Mouse (Mus musculus): ENCODE measurements at regions not wholly inside any gene's neighbourhood (a gene's known extent, or its start where the extent isn't known, plus 50 kb on each side); places are given as distances from the start of the nearest gene placed in this dataset.

- Histone ChIP-seq H3K4me1 (replicated peaks; ENCODE audit: low read depth, low read length) (no peaks in the 10 kb centered on the region), H3K36me3 (ENCODE audit: insufficient read depth, low read length) (no peaks in the 10 kb centered on the region), H3K27me3 (ENCODE audit: insufficient read depth, low read length) (no peaks in the 10 kb centered on the region), H3K9me3 (ENCODE audit: low read length) (no peaks in the 10 kb centered on the region), H3K4me3 (replicated peaks; ENCODE audit: low read length) (no peak overlapping the region)
- TF ChIP-seq NANOG (IDR thresholded peaks at IDR 0.05; ENCODE audit: borderline replicate concordance, low read length) = no peak
- TF ChIP-seq POU5F1 (IDR thresholded peaks at IDR 0.05; ENCODE audit: borderline replicate concordance, low read length) = no peak
- no peak for TF ChIP-seq CTCF (conservative IDR thresholded peaks at IDR 0.05; ENCODE audit: low read length)
Observed at GRCm38 (mm10) chr8:89618089-89618488, 574.1 kb upstream of the Sall1 start.

GRCm38 (mm10) chr8:89615863-89616558 lies 572.0 kb upstream of the Sall1 start:
- H3K9me3 ChIP-seq (ENCODE audit: low read length) = no peaks in the 10 kb centered on the region
- H3K36me3 ChIP-seq (ENCODE audit: insufficient read depth, low read length) = no peaks in the 10 kb centered on the region
- TF ChIP-seq CTCF (conservative IDR thresholded peaks at IDR 0.05; ENCODE audit: low read length) = no peak
- TF ChIP-seq NANOG (IDR thresholded peaks at IDR 0.05; ENCODE audit: borderline replicate concordance, low read length) = no peak

GRCm38 (mm10) chr8:89609074-89609473 lies 565.1 kb upstream of the Sall1 start:
- TF ChIP-seq CTCF (conservative IDR thresholded peaks at IDR 0.05; ENCODE audit: low read length) (no peak), NANOG (IDR thresholded peaks at IDR 0.05; ENCODE audit: borderline replicate concordance, low read length) (no peak), POU5F1 (IDR thresholded peaks at IDR 0.05; ENCODE audit: borderline replicate concordance, low read length) (no peak)
- Histone ChIP-seq H3K4me3 (replicated peaks; ENCODE audit: low read length) (no peak overlapping the region), H3K4me1 (replicated peaks; ENCODE audit: low read depth, low read length) (no peaks in the 10 kb centered on the region), H3K27me3 (ENCODE audit: insufficient read depth, low read length) (no peaks in the 10 kb centered on the region), H3K36me3 (ENCODE audit: insufficient read depth, low read length) (no peaks in the 10 kb centered on the region), H3K9me3 (ENCODE audit: low read length) (no peaks in the 10 kb centered on the region)

More at GRCm38 (mm10) chr8:89615863-89616558, 572.0 kb upstream of the Sall1 start:
- no peaks in the 10 kb centered on the region for H3K27me3 ChIP-seq (ENCODE audit: insufficient read depth, low read length)
- H3K4me1 ChIP-seq (replicated peaks; ENCODE audit: low read depth, low read length) = no peaks in the 10 kb centered on the region
- H3K4me3 ChIP-seq (replicated peaks; ENCODE audit: low read length) = no peak overlapping the region

- no peaks in the 10 kb centered on the region for H3K36me3 ChIP-seq (ENCODE audit: insufficient read depth, low read length)
- no peaks in the 10 kb centered on the region for H3K4me1 ChIP-seq (replicated peaks; ENCODE audit: low read depth, low read length)
- H3K4me3 ChIP-seq (replicated peaks; ENCODE audit: low read length) = no peak overlapping the region
- TF ChIP-seq POU5F1 (IDR thresholded peaks at IDR 0.05; ENCODE audit: borderline replicate concordance, low read length) = no peak
- TF ChIP-seq CTCF (conservative IDR thresholded peaks at IDR 0.05; ENCODE audit: low read length) = no peak
- no peak for TF ChIP-seq NANOG (IDR thresholded peaks at IDR 0.05; ENCODE audit: borderline replicate concordance, low read length)
- peaks cover 15% of the 10 kb centered on the region for H3K9me3 ChIP-seq (ENCODE audit: low read length)
- no peaks in the 10 kb centered on the region for H3K27me3 ChIP-seq (ENCODE audit: insufficient read depth, low read length)
Observed at GRCm38 (mm10) chr8:89605905-89606468, 562.0 kb upstream of the Sall1 start.

- no peak overlapping the region for H3K4me3 ChIP-seq (replicated peaks; ENCODE audit: low read length)
- no peaks in the 10 kb centered on the region for H3K4me1 ChIP-seq (replicated peaks; ENCODE audit: low read depth, low read length)
- no peaks in the 10 kb centered on the region for H3K36me3 ChIP-seq (ENCODE audit: insufficient read depth, low read length)
- H3K27me3 ChIP-seq (ENCODE audit: insufficient read depth, low read length) = no peaks in the 10 kb centered on the region
- TF ChIP-seq POU5F1 (IDR thresholded peaks at IDR 0.05; ENCODE audit: borderline replicate concordance, low read length) (no peak), CTCF (conservative IDR thresholded peaks at IDR 0.05; ENCODE audit: low read length) (peak; percentile 46)
- peaks cover 15% of the 10 kb centered on the region for H3K9me3 ChIP-seq (ENCODE audit: low read length)
Observed at GRCm38 (mm10) chr8:89604461-89604860, 560.5 kb upstream of the Sall1 start.

GRCm38 (mm10) chr8:89596380-89596779 lies 552.4 kb upstream of the Sall1 start:
- H3K4me1 ChIP-seq (replicated peaks; ENCODE audit: low read depth, low read length) = no peaks in the 10 kb centered on the region
- H3K36me3 ChIP-seq (ENCODE audit: insufficient read depth, low read length) = no peaks in the 10 kb centered on the region
- TF ChIP-seq POU5F1 (IDR thresholded peaks at IDR 0.05; ENCODE audit: borderline replicate concordance, low read length) (no peak), CTCF (conservative IDR thresholded peaks at IDR 0.05; ENCODE audit: low read length) (no peak), NANOG (IDR thresholded peaks at IDR 0.05; ENCODE audit: borderline replicate concordance, low read length) (no peak)
- no peak overlapping the region for H3K4me3 ChIP-seq (replicated peaks; ENCODE audit: low read length)
- H3K9me3 ChIP-seq (ENCODE audit: low read length) = peaks cover 1% of the 10 kb centered on the region; the same call in 1 of the 2 replicates
- no peaks in the 10 kb centered on the region for H3K27me3 ChIP-seq (ENCODE audit: insufficient read depth, low read length)

- Histone ChIP-seq H3K4me1 (replicated peaks; ENCODE audit: low read depth, low read length) (peaks cover 9% of the 10 kb centered on the region; the same call in 1 of the 2 replicates), H3K27me3 (ENCODE audit: insufficient read depth, low read length) (no peaks in the 10 kb centered on the region), H3K36me3 (ENCODE audit: insufficient read depth, low read length) (no peaks in the 10 kb centered on the region), H3K9me3 (ENCODE audit: low read length) (peaks cover 13% of the 10 kb centered on the region; the same call in 1 of the 2 replicates), H3K4me3 (replicated peaks; ENCODE audit: low read length) (no peak overlapping the region)
- TF ChIP-seq NANOG (IDR thresholded peaks at IDR 0.05; ENCODE audit: borderline replicate concordance, low read length) (no peak), CTCF (conservative IDR thresholded peaks at IDR 0.05; ENCODE audit: low read length) (no peak), POU5F1 (IDR thresholded peaks at IDR 0.05; ENCODE audit: borderline replicate concordance, low read length) (no peak)
Observed at GRCm38 (mm10) chr8:89583091-89583490, 539.1 kb upstream of the Sall1 start.

- no peak overlapping the region for H3K4me3 ChIP-seq (replicated peaks; ENCODE audit: low read length)
- no peak for TF ChIP-seq CTCF (conservative IDR thresholded peaks at IDR 0.05; ENCODE audit: low read length)
- no peak for TF ChIP-seq NANOG (IDR thresholded peaks at IDR 0.05; ENCODE audit: borderline replicate concordance, low read length)
- TF ChIP-seq POU5F1 (IDR thresholded peaks at IDR 0.05; ENCODE audit: borderline replicate concordance, low read length) = no peak
Observed at GRCm38 (mm10) chr8:89582566-89582965, 538.6 kb upstream of the Sall1 start.

More at GRCm38 (mm10) chr8:89582566-89582965, 538.6 kb upstream of the Sall1 start:
- Histone ChIP-seq H3K27me3 (ENCODE audit: insufficient read depth, low read length) (no peaks in the 10 kb centered on the region), H3K4me1 (replicated peaks; ENCODE audit: low read depth, low read length) (peaks cover 9% of the 10 kb centered on the region; the same call in 1 of the 2 replicates), H3K9me3 (ENCODE audit: low read length) (peaks cover 13% of the 10 kb centered on the region; the same call in 1 of the 2 replicates), H3K36me3 (ENCODE audit: insufficient read depth, low read length) (no peaks in the 10 kb centered on the region)

Data from E14TG2a.4 (cell line).